Mouse (Mus musculus): Measurements from ENCODE around the gene Chpf2. TPM values are rescaled to one million over a fixed set of nuclear protein-coding genes. Genes with fewer than 3 reads are reported as not detected.
"Not testable (repeated sequence)": the region's sequence is repeated elsewhere in the genome, so short reads cannot be mapped to it uniquely, and the experiment has no call there.

The Chpf2 gene
- polyA plus RNA-seq, 1 experiment from 2014 or later = 12.4 TPM

DNA sequence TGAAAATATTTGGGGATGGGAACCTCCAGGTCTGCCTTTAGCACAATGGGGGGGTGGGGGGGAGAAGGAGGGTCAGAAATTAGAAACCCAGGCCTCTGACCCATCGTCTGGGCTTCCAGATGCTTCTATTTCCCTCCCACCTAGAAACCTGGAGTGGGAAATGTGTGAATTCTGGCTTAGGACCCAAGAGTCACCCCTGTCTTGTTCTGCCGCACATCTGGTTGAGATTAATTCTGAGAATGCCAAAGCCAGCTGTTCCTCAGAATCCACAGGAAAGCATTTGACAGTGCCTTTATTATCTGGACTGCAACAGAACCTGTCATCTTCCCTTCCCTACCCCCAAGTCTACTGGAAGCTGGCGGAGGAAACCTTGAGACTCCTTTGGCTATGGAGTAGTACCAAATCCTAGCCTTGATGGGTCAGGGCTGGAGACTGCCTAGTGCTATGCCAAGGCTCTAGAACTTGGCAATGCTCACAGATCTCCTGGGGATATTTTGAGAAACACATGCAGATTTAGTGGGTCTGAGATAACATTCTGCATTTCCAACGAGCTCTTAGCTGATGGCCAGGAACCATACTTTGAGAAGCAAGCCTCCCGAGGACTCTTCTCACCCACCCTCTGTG, 32.8 kb upstream of the Chpf2 start:
- peaks cover 10% of the 10 kb centered on the region for H3K4me1 ChIP-seq (ENCODE audit: control insufficient read depth, insufficient read depth, low read length)
- no peak overlapping the region for H3K4me2 ChIP-seq (ENCODE audit: low read length)
- no peaks in the 10 kb centered on the region for H3K36me3 ChIP-seq (ENCODE audit: control insufficient read depth, insufficient read depth, low read length)
- no peaks in the 10 kb centered on the region for H3K9me3 ChIP-seq (ENCODE audit: control insufficient read depth, low read length)
- H3K9ac ChIP-seq (replicated peaks; ENCODE audit: low read length) = no peak overlapping the region
- H3K4me3 ChIP-seq (replicated peaks; ENCODE audit: low read depth, low read length) = no peak overlapping the region
- H3K27me3 ChIP-seq (ENCODE audit: control insufficient read depth, insufficient read depth, low read length) = no peaks in the 10 kb centered on the region
- WGBS = 82% methylated on average over 5 of the region's 5 CpGs
- no peak for ATAC-seq (ENCODE audit: low FRiP score, low TSS enrichment)
- DNase-seq = no peak
- H3K27ac ChIP-seq (replicated peaks; ENCODE audit: low read depth, low read length) = no peak overlapping the region

GRCm38 (mm10) chr5:24555335-24555734, 31.2 kb upstream of the Chpf2 start:
- not testable (repeated sequence) for DNase-seq; H3K9me3 ChIP-seq (ENCODE audit: control insufficient read depth, low read length); H3K36me3 ChIP-seq (ENCODE audit: control insufficient read depth, insufficient read depth, low read length); H3K4me2 ChIP-seq (ENCODE audit: low read length); H3K27me3 ChIP-seq (ENCODE audit: control insufficient read depth, insufficient read depth, low read length); H3K9ac ChIP-seq (replicated peaks; ENCODE audit: low read length); ATAC-seq (ENCODE audit: low FRiP score, low TSS enrichment); H3K27ac ChIP-seq (replicated peaks; ENCODE audit: low read depth, low read length); H3K4me3 ChIP-seq (replicated peaks; ENCODE audit: low read depth, low read length)
- H3K4me1 ChIP-seq (ENCODE audit: control insufficient read depth, insufficient read depth, low read length) = peaks cover 10% of the 10 kb centered on the region
- WGBS = 92% methylated on average over 7 of the region's 7 CpGs

- H3K9me3 ChIP-seq (ENCODE audit: control insufficient read depth, low read length) = no peaks in the 10 kb centered on the region
- WGBS = 79% methylated on average over 2 of the region's 2 CpGs
- H3K4me3 ChIP-seq (replicated peaks; ENCODE audit: low read depth, low read length) = no peak within 1 kb of the TSS
- no peak within 1 kb of the TSS for H3K9ac ChIP-seq (replicated peaks; ENCODE audit: low read length)
- H3K4me2 ChIP-seq (ENCODE audit: low read length) = no peak within 1 kb of the TSS
- H3K27ac ChIP-seq (replicated peaks; ENCODE audit: low read depth, low read length) = no peak within 1 kb of the TSS
- ATAC-seq (ENCODE audit: low FRiP score, low TSS enrichment) (no peak), DNase-seq (no peak)
- H3K4me1 ChIP-seq (ENCODE audit: control insufficient read depth, insufficient read depth, low read length) = no peaks in the 10 kb centered on the region
- no peaks in the 10 kb centered on the region for H3K36me3 ChIP-seq (ENCODE audit: control insufficient read depth, insufficient read depth, low read length)
- no peaks in the 10 kb centered on the region for H3K27me3 ChIP-seq (ENCODE audit: control insufficient read depth, insufficient read depth, low read length)
Observed at GRCm38 (mm10) chr5:24556709-24557108, 29.8 kb upstream of the Chpf2 start, which contains the start of gene 4931409K22Rik. Gene 4931409K22Rik, minus strand, starts transcription at chr5:24556809.

DNA sequence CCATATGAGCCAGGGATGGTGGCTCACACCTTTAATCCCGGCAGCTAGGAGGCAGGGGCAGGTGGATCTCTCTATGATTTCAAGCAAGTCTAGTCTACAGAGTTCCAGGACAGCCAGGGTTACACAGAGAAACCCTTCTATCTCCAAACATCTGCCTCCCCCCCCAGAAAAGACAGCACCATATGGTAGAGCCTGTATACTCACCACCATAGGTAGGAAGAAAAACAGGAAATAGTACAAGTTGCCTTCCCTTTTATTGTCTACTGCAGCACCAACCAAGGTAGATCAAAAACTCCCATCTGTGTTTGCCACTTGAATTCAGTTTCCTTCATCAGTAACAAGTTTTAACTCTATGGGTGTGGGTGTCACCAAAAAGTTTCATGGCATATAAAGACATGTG, 10.6 kb upstream of the Chpf2 start:
- H3K4me3 ChIP-seq (replicated peaks; ENCODE audit: low read depth, low read length) = 0 out of 2 replicates have a peak overlapping the region, but pooled peaks have one; percentile 79
- 90% methylated on average over 1 of the region's 1 CpGs for WGBS
- no peak for DNase-seq

GRCm38 (mm10) chr5:24576801-24577182, 9.7 kb upstream of the Chpf2 start:
- H3K27ac ChIP-seq (replicated peaks; ENCODE audit: low read depth, low read length) = peak overlapping the region; percentile 73
- no peaks in the 10 kb centered on the region for H3K9me3 ChIP-seq (ENCODE audit: control insufficient read depth, low read length)
- H3K27me3 ChIP-seq (ENCODE audit: control insufficient read depth, insufficient read depth, low read length) = no peaks in the 10 kb centered on the region
- H3K9ac ChIP-seq (replicated peaks; ENCODE audit: low read length) = peak overlapping the region; percentile 67
- peaks cover 33% of the 10 kb centered on the region for H3K36me3 ChIP-seq (ENCODE audit: control insufficient read depth, insufficient read depth, low read length)
- no peak for ATAC-seq (ENCODE audit: low FRiP score, low TSS enrichment)
- no peak for DNase-seq
- under 1% methylated on average over 32 of the region's 32 CpGs for WGBS
- H3K4me3 ChIP-seq (replicated peaks; ENCODE audit: low read depth, low read length) = peak overlapping the region; percentile 79
- H3K4me2 ChIP-seq (ENCODE audit: low read length) = peak overlapping the region; percentile 85
- peaks cover 8% of the 10 kb centered on the region for H3K4me1 ChIP-seq (ENCODE audit: control insufficient read depth, insufficient read depth, low read length)

More for the DNA sequence above, 10.6 kb upstream of the Chpf2 start:
- no peak for ATAC-seq (ENCODE audit: low FRiP score, low TSS enrichment)
- no peak overlapping the region for H3K27ac ChIP-seq (replicated peaks; ENCODE audit: low read depth, low read length)
- no peak overlapping the region for H3K9ac ChIP-seq (replicated peaks; ENCODE audit: low read length)
- peaks cover 8% of the 10 kb centered on the region for H3K4me1 ChIP-seq (ENCODE audit: control insufficient read depth, insufficient read depth, low read length)
- H3K4me2 ChIP-seq (ENCODE audit: low read length) = peak overlapping the region; percentile 85
- H3K9me3 ChIP-seq (ENCODE audit: control insufficient read depth, low read length) = no peaks in the 10 kb centered on the region
- peaks cover 42% of the 10 kb centered on the region for H3K36me3 ChIP-seq (ENCODE audit: control insufficient read depth, insufficient read depth, low read length)
- H3K27me3 ChIP-seq (ENCODE audit: control insufficient read depth, insufficient read depth, low read length) = no peaks in the 10 kb centered on the region

- peak within 1 kb of the TSS; percentile 79 for H3K4me3 ChIP-seq (replicated peaks; ENCODE audit: low read depth, low read length)
- under 1% methylated on average over 48 of the region's 48 CpGs for WGBS
- DNase-seq (peak; percentile 100), ATAC-seq (ENCODE audit: low FRiP score, low TSS enrichment) (peak; percentile 97)
- H3K9ac ChIP-seq (replicated peaks; ENCODE audit: low read length) = peak within 1 kb of the TSS; percentile 67
- no peaks in the 10 kb centered on the region for H3K9me3 ChIP-seq (ENCODE audit: control insufficient read depth, low read length)
- H3K27me3 ChIP-seq (ENCODE audit: control insufficient read depth, insufficient read depth, low read length) = no peaks in the 10 kb centered on the region
- peak within 1 kb of the TSS; percentile 85 for H3K4me2 ChIP-seq (ENCODE audit: low read length)
- peaks cover 8% of the 10 kb centered on the region for H3K4me1 ChIP-seq (ENCODE audit: control insufficient read depth, insufficient read depth, low read length)
- H3K27ac ChIP-seq (replicated peaks; ENCODE audit: low read depth, low read length) = peak within 1 kb of the TSS; percentile 73
- H3K36me3 ChIP-seq (ENCODE audit: control insufficient read depth, insufficient read depth, low read length) = peaks cover 28% of the 10 kb centered on the region
Observed at GRCm38 (mm10) chr5:24577183-24577929, 9.2 kb upstream of the Chpf2 start, which contains the start of gene Abcf2. Gene Abcf2, minus strand, starts transcription at chr5:24577467.

- H3K27ac ChIP-seq (replicated peaks; ENCODE audit: low read depth, low read length) = no peak overlapping the region
- no peaks in the 10 kb centered on the region for H3K27me3 ChIP-seq (ENCODE audit: control insufficient read depth, insufficient read depth, low read length)
- no peaks in the 10 kb centered on the region for H3K9me3 ChIP-seq (ENCODE audit: control insufficient read depth, low read length)
- peaks cover 8% of the 10 kb centered on the region for H3K4me1 ChIP-seq (ENCODE audit: control insufficient read depth, insufficient read depth, low read length)
- DNase-seq = no peak
- peak overlapping the region; percentile 79 for H3K4me3 ChIP-seq (replicated peaks; ENCODE audit: low read depth, low read length)
- no peak for ATAC-seq (ENCODE audit: low FRiP score, low TSS enrichment)
- H3K9ac ChIP-seq (replicated peaks; ENCODE audit: low read length) = peak overlapping the region; percentile 48; the same call in 1 of the 2 replicates
- peak overlapping the region; percentile 68 for H3K4me2 ChIP-seq (ENCODE audit: low read length)
- 73% methylated on average over 6 of the region's 6 CpGs for whole genome bisulfite sequencing
- peaks cover 18% of the 10 kb centered on the region for H3K36me3 ChIP-seq (ENCODE audit: control insufficient read depth, insufficient read depth, low read length)
Observed at GRCm38 (mm10) chr5:24578109-24578963, 8.2 kb upstream of the Chpf2 start.

GRCm38 (mm10) chr5:24586106-24586505, 435 bp upstream of the Chpf2 start:
- Histone ChIP-seq H3K9me3 (ENCODE audit: control insufficient read depth, low read length) (no peaks in the 10 kb centered on the region), H3K27me3 (ENCODE audit: control insufficient read depth, insufficient read depth, low read length) (no peaks in the 10 kb centered on the region), H3K9ac (replicated peaks; ENCODE audit: low read length) (peak overlapping the region; percentile 86), H3K27ac (replicated peaks; ENCODE audit: low read depth, low read length) (peak overlapping the region; percentile 83), H3K4me1 (ENCODE audit: control insufficient read depth, insufficient read depth, low read length) (peaks cover 10% of the 10 kb centered on the region), H3K36me3 (ENCODE audit: control insufficient read depth, insufficient read depth, low read length) (peaks cover 22% of the 10 kb centered on the region), H3K4me2 (ENCODE audit: low read length) (peak overlapping the region; percentile 81), H3K4me3 (replicated peaks; ENCODE audit: low read depth, low read length) (peak overlapping the region; percentile 81)
- 8% methylated on average over 8 of the region's 8 CpGs for WGBS
- ATAC-seq (ENCODE audit: low FRiP score, low TSS enrichment) (peak; percentile 32; the same call in 1 of the 2 replicates), DNase-seq (no peak)

All from midbrain, embryonic 14.5 days (tissue).